Mouse (Mus musculus): Measurements from ENCODE around the gene Gjb3. TPM values are rescaled to one million over a fixed set of nuclear protein-coding genes. Genes with fewer than 3 reads are reported as not detected.

The Gjb3 gene
- 3.2 and 3.6 TPM in 2 replicates for polyA plus RNA-seq (2012; rRNA removed)

- Histone ChIP-seq H3K36me3 (ENCODE audit: control insufficient read depth, insufficient read depth, low read length) (no peaks in the 10 kb centered on the region), H3K4me1 (ENCODE audit: control insufficient read depth, insufficient read depth, low read length) (peaks cover 14% of the 10 kb centered on the region), H3K4me3 (ENCODE audit: control insufficient read depth, low read depth, low read length) (peak within 1 kb of the TSS; percentile 14; the same call in 1 of the 2 replicates), H3K27ac (ENCODE audit: control insufficient read depth, insufficient read depth, low read depth, low read length) (no peak within 1 kb of the TSS), H3K27me3 (ENCODE audit: control insufficient read depth, insufficient read depth, low read length) (no peaks in the 10 kb centered on the region)
- TF ChIP-seq CTCF (IDR thresholded peaks at IDR 0.05; ENCODE audit: control insufficient read depth, insufficient read depth, insufficient replicate concordance, low read depth, low read length) (no peak), POLR2A (IDR thresholded peaks at IDR 0.05; ENCODE audit: control insufficient read depth, low read depth, low read length) (no peak)
Observed at GRCm38 (mm10) chr4:127330181-127331100, at the start of gene Gjb3. Gene Gjb3 (minus strand): TSS chr4:127330844.

DNA sequence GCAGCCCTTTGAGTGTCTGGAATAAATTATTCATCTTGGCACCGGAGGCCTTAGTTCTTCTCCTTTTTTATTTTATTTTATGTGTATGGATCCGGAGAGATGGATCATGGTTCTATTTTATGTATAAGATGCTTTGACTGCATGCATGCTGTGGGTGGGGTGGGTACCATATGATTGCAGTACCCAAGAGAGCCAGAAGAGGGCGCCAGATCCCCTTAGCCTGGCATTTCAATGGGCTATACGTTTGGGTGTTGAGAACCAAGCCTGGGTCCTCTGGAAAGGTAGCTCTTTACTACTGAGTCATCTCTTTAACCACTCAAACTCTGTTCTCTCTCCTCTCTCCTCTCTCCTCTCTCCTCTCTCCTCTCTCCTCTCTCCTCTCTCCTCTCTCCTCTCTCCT lies 46.7 kb upstream of the Gjb3 start:
- Histone ChIP-seq H3K4me1 (ENCODE audit: control insufficient read depth, insufficient read depth, low read length) (no peaks in the 10 kb centered on the region), H3K36me3 (ENCODE audit: control insufficient read depth, insufficient read depth, low read length) (no peaks in the 10 kb centered on the region), H3K4me3 (ENCODE audit: control insufficient read depth, low read depth, low read length) (no peak overlapping the region), H3K27me3 (ENCODE audit: control insufficient read depth, insufficient read depth, low read length) (no peaks in the 10 kb centered on the region), H3K27ac (ENCODE audit: control insufficient read depth, insufficient read depth, low read depth, low read length) (no peak overlapping the region)
- no peak for TF ChIP-seq POLR2A (IDR thresholded peaks at IDR 0.05; ENCODE audit: control insufficient read depth, low read depth, low read length)
- TF ChIP-seq CTCF (IDR thresholded peaks at IDR 0.05; ENCODE audit: control insufficient read depth, insufficient read depth, insufficient replicate concordance, low read depth, low read length): peak; percentile 90; the same call in 1 of the 2 replicates

GRCm38 (mm10) chr4:127375541-127376177 lies 45.0 kb upstream of the Gjb3 start:
- no peak for TF ChIP-seq POLR2A (IDR thresholded peaks at IDR 0.05; ENCODE audit: control insufficient read depth, low read depth, low read length)
- no peak for TF ChIP-seq CTCF (IDR thresholded peaks at IDR 0.05; ENCODE audit: control insufficient read depth, insufficient read depth, insufficient replicate concordance, low read depth, low read length)
- no peaks in the 10 kb centered on the region for H3K4me1 ChIP-seq (ENCODE audit: control insufficient read depth, insufficient read depth, low read length)
- no peaks in the 10 kb centered on the region for H3K36me3 ChIP-seq (ENCODE audit: control insufficient read depth, insufficient read depth, low read length)
- no peaks in the 10 kb centered on the region for H3K27me3 ChIP-seq (ENCODE audit: control insufficient read depth, insufficient read depth, low read length)
- no peak overlapping the region for H3K27ac ChIP-seq (ENCODE audit: control insufficient read depth, insufficient read depth, low read depth, low read length)
- H3K4me3 ChIP-seq (ENCODE audit: control insufficient read depth, low read depth, low read length): no peak overlapping the region

- Histone ChIP-seq H3K4me3 (ENCODE audit: control insufficient read depth, low read depth, low read length) (no peak overlapping the region), H3K36me3 (ENCODE audit: control insufficient read depth, insufficient read depth, low read length) (no peaks in the 10 kb centered on the region), H3K4me1 (ENCODE audit: control insufficient read depth, insufficient read depth, low read length) (no peaks in the 10 kb centered on the region), H3K27me3 (ENCODE audit: control insufficient read depth, insufficient read depth, low read length) (no peaks in the 10 kb centered on the region), H3K27ac (ENCODE audit: control insufficient read depth, insufficient read depth, low read depth, low read length) (no peak overlapping the region)
- TF ChIP-seq POLR2A (IDR thresholded peaks at IDR 0.05; ENCODE audit: control insufficient read depth, low read depth, low read length) (no peak), CTCF (IDR thresholded peaks at IDR 0.05; ENCODE audit: control insufficient read depth, insufficient read depth, insufficient replicate concordance, low read depth, low read length) (no peak)
Observed at GRCm38 (mm10) chr4:127374645-127375044, 44.0 kb upstream of the Gjb3 start.

DNA sequence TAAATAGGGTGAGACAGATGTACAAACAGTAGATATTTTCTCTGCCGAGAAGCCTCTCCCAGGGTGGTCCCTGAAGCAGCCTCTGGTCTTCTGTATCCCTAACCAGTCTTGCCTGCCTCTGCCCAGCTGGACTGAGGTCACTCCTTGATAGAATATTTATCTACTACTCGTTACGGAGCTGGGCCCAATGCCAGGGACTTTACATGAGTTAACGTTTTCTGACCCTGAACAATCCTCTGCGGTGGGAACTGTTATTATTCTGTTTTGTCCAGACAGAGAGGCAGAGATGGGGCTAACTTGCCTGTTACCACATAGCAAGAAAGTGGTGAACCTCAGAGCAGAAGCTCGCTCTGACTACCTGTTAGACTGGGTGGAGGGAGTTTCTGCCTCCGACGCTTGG lies 42.8 kb upstream of the Gjb3 start:
- no peak for TF ChIP-seq POLR2A (IDR thresholded peaks at IDR 0.05; ENCODE audit: control insufficient read depth, low read depth, low read length)
- no peak for TF ChIP-seq CTCF (IDR thresholded peaks at IDR 0.05; ENCODE audit: control insufficient read depth, insufficient read depth, insufficient replicate concordance, low read depth, low read length)
- Histone ChIP-seq H3K4me1 (ENCODE audit: control insufficient read depth, insufficient read depth, low read length) (no peaks in the 10 kb centered on the region; the same call in 1 of the 2 replicates), H3K27me3 (ENCODE audit: control insufficient read depth, insufficient read depth, low read length) (no peaks in the 10 kb centered on the region), H3K4me3 (ENCODE audit: control insufficient read depth, low read depth, low read length) (no peak overlapping the region), H3K36me3 (ENCODE audit: control insufficient read depth, insufficient read depth, low read length) (no peaks in the 10 kb centered on the region), H3K27ac (ENCODE audit: control insufficient read depth, insufficient read depth, low read depth, low read length) (no peak overlapping the region)

- Histone ChIP-seq H3K27ac (ENCODE audit: control insufficient read depth, insufficient read depth, low read depth, low read length) (no peak overlapping the region), H3K27me3 (ENCODE audit: control insufficient read depth, insufficient read depth, low read length) (no peaks in the 10 kb centered on the region), H3K4me3 (ENCODE audit: control insufficient read depth, low read depth, low read length) (no peak overlapping the region), H3K4me1 (ENCODE audit: control insufficient read depth, insufficient read depth, low read length) (no peaks in the 10 kb centered on the region; the same call in 1 of the 2 replicates), H3K36me3 (ENCODE audit: control insufficient read depth, insufficient read depth, low read length) (no peaks in the 10 kb centered on the region)
- no peak for TF ChIP-seq POLR2A (IDR thresholded peaks at IDR 0.05; ENCODE audit: control insufficient read depth, low read depth, low read length)
- no peak for TF ChIP-seq CTCF (IDR thresholded peaks at IDR 0.05; ENCODE audit: control insufficient read depth, insufficient read depth, insufficient replicate concordance, low read depth, low read length)
Observed at GRCm38 (mm10) chr4:127371546-127371945, 40.9 kb upstream of the Gjb3 start.

DNA sequence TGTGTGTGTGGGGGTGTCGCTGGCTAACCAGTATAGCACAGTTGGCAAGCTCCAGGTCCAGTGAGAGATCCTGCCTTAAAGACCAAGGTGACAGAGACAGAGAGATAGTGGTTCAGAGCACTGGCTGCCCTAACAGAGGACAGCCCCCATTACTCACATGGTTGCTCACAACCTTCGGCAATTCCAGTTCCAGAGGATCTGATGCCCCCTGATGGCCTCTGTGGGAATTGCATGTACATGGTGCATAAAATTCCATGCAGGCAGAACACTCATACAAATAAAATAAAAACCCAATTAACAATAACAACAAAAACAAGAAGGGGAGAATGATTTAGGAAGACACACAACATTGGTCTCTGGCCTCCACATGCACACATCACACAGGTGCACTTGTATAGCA lies 39.8 kb upstream of the Gjb3 start:
- no peaks in the 10 kb centered on the region for H3K27me3 ChIP-seq (ENCODE audit: control insufficient read depth, insufficient read depth, low read length)
- H3K36me3 ChIP-seq (ENCODE audit: control insufficient read depth, insufficient read depth, low read length): no peaks in the 10 kb centered on the region
- TF ChIP-seq CTCF (IDR thresholded peaks at IDR 0.05; ENCODE audit: control insufficient read depth, insufficient read depth, insufficient replicate concordance, low read depth, low read length) (peak; percentile 52; the same call in 1 of the 2 replicates), POLR2A (IDR thresholded peaks at IDR 0.05; ENCODE audit: control insufficient read depth, low read depth, low read length) (no peak)
- no peak overlapping the region for H3K27ac ChIP-seq (ENCODE audit: control insufficient read depth, insufficient read depth, low read depth, low read length)
- no peaks in the 10 kb centered on the region; the same call in 1 of the 2 replicates for H3K4me1 ChIP-seq (ENCODE audit: control insufficient read depth, insufficient read depth, low read length)
- H3K4me3 ChIP-seq (ENCODE audit: control insufficient read depth, low read depth, low read length): no peak overlapping the region
